Mouse (Mus musculus) liver, embryonic 13.5 days (tissue): ENCODE measurements around the gene Trim65. TPM values are rescaled to one million over a fixed set of nuclear protein-coding genes. Genes with fewer than 3 reads are reported as not detected.

Experiments
- ATAC-seq: fragments of 200-750 bp; cut with Nextera tagmentation; 2 replicates; pipeline ENCODE4 v1.8.0; 2017; ENCODE audit warnings: low read depth, mild to moderate bottlenecking, moderate number of reproducible peaks, moderate library complexity
- DNase-seq: peaks from one replicate; pipeline ENCODE4 v3.0.0; 2022
- H3K27ac ChIP-seq: fragments of 300-500 bp; sonication (generic); 2 replicates; pipeline ENCODE4 v1.5.1; 2015; ENCODE audit warnings: moderate library complexity, mild to moderate bottlenecking, inconsistent platforms
- H3K27me3 ChIP-seq: fragments of 300-500 bp; sonication (generic); 2 replicates; pipeline ENCODE4 v1.6.1; 2015; ENCODE audit warnings: mild to moderate bottlenecking, inconsistent platforms
- H3K36me3 ChIP-seq: fragments of 300-500 bp; sonication (generic); 2 replicates; pipeline ENCODE4 v1.6.1; 2015; ENCODE audit warnings: mild to moderate bottlenecking, inconsistent platforms
- H3K4me1 ChIP-seq: fragments of 300-500 bp; sonication (generic); replicated peaks from 2 replicates; pipeline ENCODE4 v1.6.1; 2015; ENCODE audit warnings: inconsistent platforms
- H3K4me2 ChIP-seq: fragments of 300-500 bp; sonication (generic); 2 replicates; pipeline ENCODE4 v1.6.1; 2015; ENCODE audit warnings: inconsistent platforms, mild to moderate bottlenecking, moderate library complexity
- H3K4me3 ChIP-seq: fragments of 300-500 bp; sonication (generic); replicated peaks from 2 replicates; pipeline ENCODE4 v1.5.1; 2015; ENCODE audit warnings: mild to moderate bottlenecking, inconsistent platforms
- H3K9ac ChIP-seq: fragments of 300-500 bp; sonication (generic); 2 replicates; pipeline ENCODE4 v1.6.1; 2015; ENCODE audit warnings: mild to moderate bottlenecking, inconsistent platforms
- H3K9me3 ChIP-seq: fragments of 300-500 bp; sonication (generic); replicated peaks from 2 replicates; pipeline ENCODE4 v1.6.1; 2016; ENCODE audit warnings: inconsistent platforms
- WGBS: fragments of 180-500 bp; shearing (Covaris S2); methylation state at CpG from one replicate; pipeline ENCODE4 v1.1.7; 2015; ENCODE audit not compliant: insufficient replicate concordance; 5-methylcytosine and 5-hydroxymethylcytosine counted together
- polyA plus RNA-seq: library from polyadenylated mRNA; unstranded; fragments of >200 nt; fragmentation: Nextera tagmentation; extraction: Ambion mirVana; gene quantifications from 2 replicates; pipeline ENCODE4 v1.2.1, GENCODE M21; 2015

The Trim65 gene
- polyA plus RNA-seq, 1 experiment from 2014 or later, result 1.1 TPM

DNA sequence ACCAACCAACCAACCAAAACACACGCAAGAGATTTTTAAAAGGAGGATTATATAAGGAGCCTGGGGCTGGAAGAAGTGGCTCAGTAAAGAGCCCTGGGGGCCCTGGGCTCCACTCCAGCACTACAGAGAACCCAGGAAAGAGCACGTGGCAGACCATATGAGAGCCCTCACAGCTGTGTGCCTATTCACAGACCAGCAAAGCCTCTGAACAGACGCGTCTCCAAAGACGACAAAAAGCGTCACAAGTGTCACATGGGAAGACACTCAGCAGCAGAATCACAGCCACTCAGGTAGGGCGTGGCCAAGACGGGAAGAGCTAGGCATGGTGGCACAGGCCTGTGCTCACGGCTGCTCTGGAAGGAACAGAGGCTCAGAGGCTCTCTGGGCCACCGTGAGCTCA is 31.2 kb upstream of the Trim65 start:
- no peak overlapping the region for H3K27ac ChIP-seq
- no peaks in the 10 kb centered on the region for H3K9me3 ChIP-seq
- peaks cover 24% of the 10 kb centered on the region for H3K4me1 ChIP-seq
- ATAC-seq (no peak), DNase-seq (no peak)
- no peak overlapping the region for H3K4me3 ChIP-seq
- WGBS, result 74% methylated on average over 10 of the region's 10 CpGs
- H3K4me2 ChIP-seq, result no peak overlapping the region
- no peak overlapping the region for H3K9ac ChIP-seq
- H3K36me3 ChIP-seq, result peaks cover 24% of the 10 kb centered on the region
- H3K27me3 ChIP-seq, result no peaks in the 10 kb centered on the region

DNA sequence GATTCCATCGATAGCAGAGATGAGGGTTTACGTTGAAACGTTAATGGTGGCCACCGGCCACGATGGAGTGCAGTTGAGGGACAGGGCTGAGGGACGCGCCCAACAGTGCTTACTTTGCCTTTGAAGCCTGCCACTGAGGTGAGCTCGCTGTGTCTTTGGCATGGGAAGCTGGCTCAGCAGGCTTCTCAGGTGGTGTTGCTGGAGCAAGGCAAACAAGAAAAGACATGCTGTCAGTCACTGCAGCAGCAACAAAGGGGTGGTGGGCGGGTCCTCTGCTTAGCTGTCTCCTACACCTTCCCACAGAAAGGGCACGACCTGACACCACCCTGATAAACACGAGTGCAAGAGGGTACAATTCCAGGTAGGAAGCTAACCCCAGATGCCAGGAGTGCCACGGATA is 30.4 kb upstream of the Trim65 start:
- no peak for DNase-seq
- Histone ChIP-seq H3K9ac (no peak overlapping the region), H3K4me3 (no peak overlapping the region), H3K36me3 (peaks cover 31% of the 10 kb centered on the region), H3K27me3 (no peaks in the 10 kb centered on the region), H3K27ac (no peak overlapping the region), H3K4me1 (peaks cover 15% of the 10 kb centered on the region), H3K4me2 (no peak overlapping the region), H3K9me3 (no peaks in the 10 kb centered on the region)
- WGBS, result 64% methylated on average over 12 of the region's 12 CpGs
- no peak for ATAC-seq

DNA sequence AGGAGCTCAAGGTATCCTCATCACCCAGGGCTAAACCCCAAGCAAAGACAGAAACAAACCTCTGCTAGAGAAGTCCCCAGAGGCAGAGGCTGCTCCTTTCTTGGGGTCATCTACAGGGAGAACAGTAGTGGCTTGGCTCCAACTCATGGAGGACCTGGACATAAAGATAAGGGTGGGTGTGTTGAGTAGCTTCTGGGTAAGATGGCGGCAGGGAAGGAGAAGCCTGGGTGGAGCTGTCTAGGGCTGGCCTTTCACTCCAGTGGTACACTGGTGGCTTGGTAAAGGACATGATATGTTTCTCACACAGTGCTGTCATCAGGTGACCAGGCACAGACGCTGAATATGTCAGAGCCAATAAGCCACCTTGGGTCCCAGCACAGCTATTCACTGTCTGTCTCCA is 20.0 kb upstream of the Trim65 start:
- H3K9me3 ChIP-seq, result no peaks in the 10 kb centered on the region
- peak overlapping the region; percentile 84 for H3K27ac ChIP-seq
- no peak overlapping the region for H3K4me3 ChIP-seq
- peak overlapping the region; percentile 39 for H3K9ac ChIP-seq
- H3K27me3 ChIP-seq, result no peaks in the 10 kb centered on the region
- peak; percentile 97 for ATAC-seq
- peak; percentile 42 for DNase-seq
- H3K4me2 ChIP-seq, result peak overlapping the region; percentile 39
- 48% methylated on average over 2 of the region's 2 CpGs for WGBS
- peaks cover 88% of the 10 kb centered on the region for H3K36me3 ChIP-seq
- peaks cover 32% of the 10 kb centered on the region for H3K4me1 ChIP-seq

DNA sequence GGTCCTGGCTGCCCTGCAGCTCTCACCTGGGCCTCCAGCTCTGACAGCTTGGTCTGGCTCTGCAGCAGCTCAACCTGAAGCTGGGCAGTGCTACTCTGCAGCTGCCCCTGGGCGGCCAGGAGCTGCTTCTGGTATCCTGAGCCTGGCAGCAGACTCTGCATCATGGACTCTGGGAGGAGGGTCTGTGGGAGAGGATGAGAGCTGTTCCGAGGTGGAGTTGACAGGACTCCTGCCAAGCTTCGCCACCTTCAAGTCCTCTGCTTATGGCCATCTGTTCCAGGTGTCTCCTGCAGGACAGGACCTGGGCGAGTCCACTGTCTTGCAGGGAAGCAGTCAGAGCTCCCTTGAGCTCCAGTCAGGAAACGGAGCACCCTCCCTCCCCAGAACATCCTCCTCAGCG is 18.4 kb upstream of the Trim65 start:
- WGBS, result 81% methylated on average over 6 of the region's 6 CpGs
- H3K4me1 ChIP-seq, result peaks cover 34% of the 10 kb centered on the region
- peaks cover 85% of the 10 kb centered on the region for H3K36me3 ChIP-seq
- DNase-seq, result no peak
- no peak for ATAC-seq
- H3K27me3 ChIP-seq, result no peaks in the 10 kb centered on the region
- no peak overlapping the region for H3K4me3 ChIP-seq
- 0 out of 2 replicates have a peak overlapping the region, but pooled peaks have one; percentile 31 for H3K27ac ChIP-seq
- H3K9me3 ChIP-seq, result no peaks in the 10 kb centered on the region
- H3K9ac ChIP-seq, result no peak overlapping the region
- H3K4me2 ChIP-seq, result no peak overlapping the region

DNA sequence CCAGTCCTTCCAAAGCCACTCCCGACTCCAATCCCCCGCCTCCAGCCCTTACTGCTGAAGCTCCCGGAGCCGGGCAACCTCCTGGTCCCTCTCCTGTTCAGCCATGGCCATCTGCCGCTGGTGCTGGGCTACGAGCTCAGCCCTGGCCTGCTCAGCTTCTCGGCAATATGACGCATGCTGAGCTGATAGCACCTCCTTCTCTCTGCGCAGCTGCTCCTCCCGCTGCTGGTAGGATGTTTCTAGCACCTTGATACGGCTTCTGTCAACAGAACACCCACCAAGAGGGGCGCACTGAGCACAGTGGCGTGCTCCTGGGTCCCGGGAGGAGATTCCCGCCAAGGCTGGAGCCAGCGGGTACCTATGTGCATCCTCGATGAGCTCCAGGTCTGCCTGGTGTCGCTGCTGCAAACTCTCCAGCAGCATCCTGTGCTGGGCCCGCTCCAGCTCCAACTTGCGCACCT is 17.9 kb upstream of the Trim65 start:
- Histone ChIP-seq H3K4me2 (no peak overlapping the region), H3K36me3 (peaks cover 83% of the 10 kb centered on the region), H3K4me1 (peaks cover 40% of the 10 kb centered on the region), H3K9ac (no peak overlapping the region), H3K4me3 (no peak overlapping the region), H3K9me3 (no peaks in the 10 kb centered on the region), H3K27me3 (no peaks in the 10 kb centered on the region), H3K27ac (no peak overlapping the region; the same call in 1 of the 2 replicates)
- DNase-seq (no peak), ATAC-seq (no peak)
- 78% methylated on average over 20 of the region's 20 CpGs for WGBS

DNA sequence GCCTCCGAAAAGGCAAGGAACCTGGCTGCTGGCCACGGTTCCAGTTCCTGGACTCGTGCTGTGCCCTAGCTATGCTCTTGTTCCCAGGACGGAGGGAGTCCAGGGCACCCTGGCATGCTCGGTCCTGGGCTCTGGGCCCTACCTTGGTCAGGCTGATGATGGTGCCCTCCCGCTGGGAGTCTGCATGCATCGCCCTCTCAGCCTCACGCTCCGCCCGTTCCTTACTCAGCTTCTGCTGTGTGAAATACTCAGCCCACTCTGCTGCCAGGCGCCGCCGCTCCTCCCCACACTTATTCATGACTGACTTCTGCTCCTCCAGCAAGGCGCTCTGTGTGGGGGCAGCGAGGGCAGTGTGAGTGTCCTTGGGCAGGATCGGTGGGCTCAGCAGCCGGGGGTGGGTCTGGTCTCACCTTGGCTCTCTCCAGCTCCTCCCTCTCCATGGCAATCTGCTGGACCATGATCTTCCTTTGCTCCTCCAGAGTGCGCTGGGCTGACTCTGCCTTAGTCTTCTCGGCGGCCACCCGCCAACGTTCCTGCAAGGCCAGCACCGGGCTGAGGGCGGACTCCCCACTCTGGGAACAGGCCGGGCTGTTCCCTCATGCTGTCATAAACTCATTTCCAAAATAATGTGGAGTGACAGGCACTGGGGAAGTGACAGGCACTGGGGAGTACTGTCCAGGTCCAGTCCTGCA is 15.5 kb upstream of the Trim65 start:
- H3K36me3 ChIP-seq, result peaks cover 71% of the 10 kb centered on the region

DNA sequence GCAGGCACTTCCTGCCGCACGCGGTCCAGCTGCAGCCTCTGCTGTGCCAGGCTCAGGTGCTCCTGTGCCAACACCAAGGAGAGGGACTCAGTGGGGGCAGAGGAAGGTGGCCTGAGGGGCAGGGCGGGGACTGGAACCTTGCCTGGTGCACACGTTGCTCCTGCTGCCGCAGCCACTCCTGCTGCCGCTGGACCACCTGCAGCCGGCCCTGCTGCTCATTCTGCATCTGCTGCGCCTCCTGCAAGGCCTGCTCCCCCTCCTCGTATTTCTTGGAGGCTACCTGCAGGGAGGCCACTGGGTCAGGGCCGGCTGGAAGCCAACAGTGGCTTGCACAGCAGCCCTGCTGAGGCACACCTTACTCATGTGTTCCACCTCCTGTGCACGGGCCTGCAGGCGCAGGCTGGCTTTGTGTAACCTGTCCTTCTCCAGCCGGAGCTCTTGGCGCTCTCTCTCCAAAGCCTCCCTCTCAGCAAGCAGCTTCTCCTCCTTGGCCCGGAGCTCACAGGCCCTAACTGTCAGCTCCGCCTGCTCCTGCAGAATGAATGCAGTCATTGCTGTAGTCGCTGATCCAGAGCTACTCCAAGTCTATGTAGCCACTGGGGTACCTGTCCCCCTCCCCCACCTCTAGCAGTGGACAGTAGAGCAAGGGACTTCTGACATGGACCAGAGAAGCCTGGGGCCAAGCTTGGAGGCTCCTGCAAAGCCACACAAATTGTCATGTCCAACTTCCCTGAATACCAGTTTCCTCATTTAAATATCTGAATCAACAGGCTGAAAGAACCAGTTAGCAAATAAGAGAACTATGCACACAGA is 14.8 kb upstream of the Trim65 start:
- Histone ChIP-seq H3K27ac (peak overlapping the region; percentile 89), H3K36me3 (peaks cover 63% of the 10 kb centered on the region), H3K4me3 (no peak overlapping the region), H3K27me3 (no peaks in the 10 kb centered on the region), H3K9me3 (no peaks in the 10 kb centered on the region), H3K4me2 (no peak overlapping the region), H3K4me1 (peaks cover 49% of the 10 kb centered on the region), H3K9ac (no peak overlapping the region)
- ATAC-seq, result no peak
- WGBS, result 77% methylated on average over 18 of the region's 18 CpGs
- DNase-seq, result no peak

More for the DNA sequence above, 15.5 kb upstream of the Trim65 start:
- H3K27ac ChIP-seq, result peak overlapping the region; percentile 51
- 80% methylated on average over 25 of the region's 25 CpGs for WGBS
- DNase-seq (no peak), ATAC-seq (no peak)
- H3K4me1 ChIP-seq, result peaks cover 53% of the 10 kb centered on the region
- H3K4me2 ChIP-seq, result no peak overlapping the region
- no peak overlapping the region for H3K9ac ChIP-seq
- H3K9me3 ChIP-seq, result no peaks in the 10 kb centered on the region
- no peak overlapping the region for H3K4me3 ChIP-seq
- H3K27me3 ChIP-seq, result no peaks in the 10 kb centered on the region

DNA sequence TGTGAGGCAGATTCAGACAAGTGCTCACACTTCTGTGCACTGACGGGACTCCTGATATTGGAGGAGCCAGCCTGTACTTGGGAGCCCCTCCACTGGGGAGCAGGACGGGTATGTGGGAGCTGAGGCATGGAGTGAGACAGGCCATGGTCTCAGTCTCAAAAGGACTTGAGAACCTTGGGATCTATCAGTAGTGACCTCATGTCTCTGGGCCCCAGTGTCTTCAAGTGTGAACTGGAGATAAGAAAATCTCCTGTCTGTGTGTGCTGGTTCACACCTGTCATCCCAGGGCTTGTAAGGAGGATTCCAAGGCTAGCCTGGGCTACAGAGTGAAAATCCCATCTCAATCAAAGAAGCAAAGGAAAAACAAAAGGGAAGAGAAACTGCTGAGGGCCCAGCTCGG is 12.5 kb upstream of the Trim65 start:
- H3K4me3 ChIP-seq, result no peak overlapping the region
- H3K4me2 ChIP-seq, result peak overlapping the region; percentile 37
- peak overlapping the region; percentile 62 for H3K9ac ChIP-seq
- H3K4me1 ChIP-seq, result peaks cover 47% of the 10 kb centered on the region
- H3K27me3 ChIP-seq, result no peaks in the 10 kb centered on the region
- peak overlapping the region; percentile 89 for H3K27ac ChIP-seq
- ATAC-seq (peak; percentile 32), DNase-seq (no peak)
- H3K9me3 ChIP-seq, result no peaks in the 10 kb centered on the region
- H3K36me3 ChIP-seq, result peaks cover 42% of the 10 kb centered on the region
- WGBS, result 55% methylated on average over 3 of the region's 3 CpGs

DNA sequence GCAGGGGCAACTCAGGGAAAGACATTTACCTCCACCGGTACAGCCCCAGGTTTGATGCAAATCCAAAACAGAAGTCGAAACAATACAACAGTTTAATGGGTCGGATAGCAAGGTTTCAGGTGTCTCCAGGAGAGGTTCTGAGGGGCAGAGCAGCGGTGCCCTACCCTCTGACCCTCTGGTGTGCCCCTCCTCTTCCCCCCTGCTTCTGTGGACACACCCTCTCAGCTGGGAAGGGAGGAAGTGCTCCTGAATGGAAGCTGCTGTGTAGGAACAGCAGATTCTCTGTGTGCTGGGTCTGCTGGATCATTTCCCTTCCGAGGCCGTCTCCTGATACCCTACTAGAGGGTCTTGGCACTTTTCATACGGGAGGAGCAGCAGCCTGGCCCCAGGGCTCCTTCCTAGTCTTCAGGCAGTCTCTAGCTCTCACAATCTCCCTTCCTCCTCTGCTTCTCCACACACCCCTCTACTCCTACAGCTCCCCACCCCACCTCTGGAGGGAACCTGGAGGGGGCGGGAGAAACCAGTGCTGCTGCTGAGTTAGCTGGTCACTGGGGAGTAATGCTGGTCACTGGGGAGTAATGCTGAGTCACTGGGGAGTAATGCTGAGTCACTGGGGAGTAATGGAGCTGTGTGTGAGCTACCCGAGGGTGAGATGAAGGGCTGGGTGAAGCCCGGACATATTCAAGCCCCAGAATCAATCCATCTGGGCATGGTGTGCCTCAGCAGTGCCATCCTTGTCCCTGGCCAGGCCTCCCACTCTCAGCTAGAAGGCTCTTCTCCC is 11.5 kb upstream of the Trim65 start:
- DNase-seq (peak; percentile 81), ATAC-seq (peak; percentile 58)
- Histone ChIP-seq H3K9ac (peak overlapping the region; percentile 62), H3K4me3 (no peak overlapping the region), H3K27me3 (no peaks in the 10 kb centered on the region), H3K27ac (peak overlapping the region; percentile 89), H3K36me3 (peaks cover 36% of the 10 kb centered on the region), H3K4me1 (peaks cover 56% of the 10 kb centered on the region), H3K4me2 (peak overlapping the region; percentile 37), H3K9me3 (no peaks in the 10 kb centered on the region)
- 57% methylated on average over 10 of the region's 10 CpGs for WGBS

DNA sequence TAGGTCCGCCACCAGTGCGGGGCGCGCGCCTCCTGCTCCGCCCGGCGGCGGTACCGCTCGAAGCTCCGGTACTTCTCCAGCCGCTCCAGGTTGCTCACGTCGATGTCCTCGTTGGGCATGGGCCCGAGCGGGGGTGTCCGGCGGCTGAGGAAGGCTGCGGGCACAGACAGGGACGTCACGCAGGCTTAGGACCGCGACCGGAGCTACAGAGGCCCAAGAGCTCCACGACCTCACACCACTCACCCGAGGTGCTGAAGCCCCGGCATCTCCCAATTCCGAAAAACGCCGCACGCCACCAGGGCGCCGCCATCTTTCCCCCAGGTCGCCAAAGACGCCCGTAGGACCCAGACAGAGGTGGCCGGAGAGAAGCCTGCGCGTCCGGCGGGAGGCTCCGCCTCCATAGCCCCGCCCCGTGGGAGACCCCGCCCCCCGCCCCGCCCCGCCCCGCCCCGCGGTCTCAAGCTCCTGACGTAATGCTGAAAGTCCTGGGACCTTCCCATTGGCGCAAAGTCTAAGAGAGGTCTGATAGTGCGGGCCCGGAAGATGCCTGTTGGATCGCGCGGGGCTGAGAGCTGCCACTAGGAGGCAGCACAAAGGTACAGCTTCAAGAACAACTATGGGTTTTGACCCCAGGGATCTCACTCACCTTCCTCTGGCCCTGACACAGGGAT is 7.7 kb upstream of the Trim65 start, which contains the start of gene Mrpl38:
TSS of gene Mrpl38 (minus strand) at position 401 of the 671 bp plus-strand sequence.
- H3K4me1 ChIP-seq, result peaks cover 58% of the 10 kb centered on the region
- peak within 1 kb of the TSS; percentile 79 for H3K27ac ChIP-seq
- WGBS, result under 1% methylated on average over 60 of the region's 60 CpGs

More for the DNA sequence above, 7.7 kb upstream of the Trim65 start, which contains the start of gene Mrpl38:
- peaks cover 39% of the 10 kb centered on the region for H3K36me3 ChIP-seq
- peak within 1 kb of the TSS; percentile 91 for H3K4me3 ChIP-seq
- H3K9ac ChIP-seq, result peak within 1 kb of the TSS; percentile 91
- DNase-seq (peak; percentile 91), ATAC-seq (peak; percentile 90)
- no peaks in the 10 kb centered on the region for H3K9me3 ChIP-seq
- no peaks in the 10 kb centered on the region for H3K27me3 ChIP-seq
- H3K4me2 ChIP-seq, result peak within 1 kb of the TSS; percentile 91
